29 mouse cellular contexts compared by ENCODE assay signal in the genomic region with DNA sequence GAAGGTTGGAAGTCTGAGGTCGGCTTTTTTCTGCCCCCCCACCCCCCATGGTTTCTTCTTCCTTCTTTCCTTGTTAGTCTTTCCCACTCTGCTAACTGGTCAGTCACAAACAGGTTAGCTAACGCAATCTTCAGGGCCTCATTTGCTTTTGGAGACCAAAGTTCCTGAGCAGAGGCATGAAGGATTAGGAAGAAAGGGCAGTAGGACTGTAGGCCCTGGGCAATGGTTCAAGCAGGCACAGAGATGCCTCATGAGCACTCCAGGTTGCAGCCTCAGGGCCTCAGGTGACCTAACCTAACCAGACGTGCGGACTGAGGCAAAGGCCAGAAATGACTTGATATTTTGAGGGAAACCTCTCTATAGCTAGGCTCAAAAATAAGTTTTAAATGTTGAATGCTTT. TPM values are rescaled to one million over a fixed set of nuclear protein-coding genes. Genes with fewer than 3 reads are reported as not detected.
"Had no signal": no experiment of that assay in that cellular context is flagged by ENCODE, and none has a peak within 500 bp of the region (broad histone marks: within the 10 kb centered on the region; RNA-seq: fewer than 3 reads in every experiment).

No protein-coding gene starts in this region.

- H3K4me1 ChIP-seq: embryonic facial prominence, embryonic 10.5 days; embryonic facial prominence, embryonic 12.5 days; embryonic facial prominence, embryonic 13.5 days; embryonic facial prominence, embryonic 15.5 days; forebrain, embryonic 12.5 days; forebrain, embryonic 13.5 days; forebrain, embryonic 15.5 days had no signal

- H3K4me3 ChIP-seq: embryonic facial prominence, embryonic 10.5 days; embryonic facial prominence, embryonic 12.5 days; embryonic facial prominence, embryonic 13.5 days; embryonic facial prominence, embryonic 15.5 days; erythroblast, embryonic 14.5 days; forebrain, embryonic 10.5 days; forebrain, embryonic 12.5 days; forebrain, embryonic 13.5 days; forebrain, embryonic 15.5 days; gastrocnemius, adult 2 months; heart, adult 2 months had no signal

- ATAC-seq: forebrain, embryonic 13.5 days; forebrain, embryonic 14.5 days; forebrain, embryonic 15.5 days; forebrain, embryonic 16.5 days; forebrain, postnatal 0 days had no signal

- H3K27ac ChIP-seq: embryonic facial prominence, embryonic 10.5 days; embryonic facial prominence, embryonic 12.5 days; embryonic facial prominence, embryonic 13.5 days; embryonic facial prominence, embryonic 15.5 days; forebrain, embryonic 10.5 days; forebrain, embryonic 12.5 days; forebrain, embryonic 13.5 days; forebrain, embryonic 15.5 days; gastrocnemius, adult 2 months; heart, adult 2 months had no signal

- H3K36me3 ChIP-seq: embryonic facial prominence, embryonic 10.5 days; embryonic facial prominence, embryonic 12.5 days; embryonic facial prominence, embryonic 13.5 days; embryonic facial prominence, embryonic 15.5 days; forebrain, embryonic 10.5 days; forebrain, embryonic 12.5 days; forebrain, embryonic 15.5 days had no signal

- H3K9me3 ChIP-seq: embryonic facial prominence, embryonic 10.5 days; embryonic facial prominence, embryonic 12.5 days; embryonic facial prominence, embryonic 13.5 days; embryonic facial prominence, embryonic 15.5 days; forebrain, embryonic 10.5 days; forebrain, embryonic 12.5 days; forebrain, embryonic 13.5 days; forebrain, embryonic 15.5 days had no signal

- DNase-seq: cerebellum, adult 8-10 months; cerebellum, adult 9-10 months; cerebellum, adult 9-11 months; cerebellum, postnatal 10 days; cerebellum, postnatal 14 days; cerebellum, postnatal 25 days; cerebellum, postnatal 36 days; embryo, embryonic 11 days; forebrain, postnatal 0 days; gastrocnemius, adult 2 months; gastrocnemius, postnatal 10 days; gastrocnemius, postnatal 14 days; gastrocnemius, postnatal 25 days; gastrocnemius, postnatal 36 days; heart, adult 18-20 months; heart, adult 2 months had no signal

- H3K27me3 ChIP-seq: embryonic facial prominence, embryonic 12.5 days; embryonic facial prominence, embryonic 13.5 days; embryonic facial prominence, embryonic 15.5 days had no signal

- H3K4me2 ChIP-seq: embryonic facial prominence, embryonic 12.5 days; embryonic facial prominence, embryonic 13.5 days; embryonic facial prominence, embryonic 15.5 days; forebrain, embryonic 12.5 days; forebrain, embryonic 13.5 days; forebrain, embryonic 15.5 days had no signal

- H3K9ac ChIP-seq: embryonic facial prominence, embryonic 12.5 days; embryonic facial prominence, embryonic 13.5 days; embryonic facial prominence, embryonic 15.5 days; forebrain, embryonic 12.5 days; forebrain, embryonic 13.5 days; forebrain, embryonic 15.5 days; forebrain, postnatal 0 days had no signal

RNA-seq across cellular contexts. Expression of a gene that starts 24.7 kb away (rescaled TPM):
- total RNA-seq: common myeloid progenitor, adult 5-6 weeks; forebrain, postnatal 0 days; granulocyte monocyte progenitor cell, adult 5-6 weeks had no signal
- polyA plus RNA-seq: embryonic facial prominence, embryonic 15.5 days; erythroblast, embryonic 14.5 days; forebrain, embryonic 10.5 days; forebrain, embryonic 15.5 days; forebrain, embryonic 16.5 days had no signal
